In the genomic region with DNA sequence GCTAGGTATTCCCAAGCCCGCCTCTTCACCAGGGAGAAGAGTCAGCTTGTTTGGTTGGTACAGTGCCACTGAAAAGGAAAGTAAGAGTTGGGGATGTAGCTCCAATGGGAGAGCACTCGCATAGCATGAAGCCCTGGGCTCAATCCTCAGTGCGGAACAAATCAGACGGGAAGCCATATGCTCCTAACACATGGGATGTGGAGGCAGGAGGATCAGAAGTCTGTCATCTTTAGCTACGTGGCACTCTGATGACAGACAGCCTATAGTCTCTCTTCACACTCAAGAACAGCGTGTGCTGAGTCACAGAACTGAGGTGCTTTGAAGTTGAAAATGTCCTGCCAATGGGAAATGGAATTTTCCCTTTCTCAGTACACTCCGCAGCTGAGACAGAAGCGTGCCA, we compare ENCODE assay signal across 17 mouse cellular contexts. TPM values are rescaled to one million over a fixed set of nuclear protein-coding genes. Genes with fewer than 3 reads are reported as not detected.
DNase-seq lines count a peak whose midpoint lies in the region; ATAC-seq lines count a peak whose summit lies in the region.
"Had no signal": no experiment of that assay in that cellular context is flagged by ENCODE, and none has a peak within 500 bp of the region (broad histone marks: within the 10 kb centered on the region; RNA-seq: fewer than 3 reads in every experiment).

No protein-coding gene starts in this region.

- no peaks in the 10 kb centered on the region for H3K27me3 ChIP-seq in forebrain, embryonic 13.5 days
- H3K27me3 ChIP-seq in forebrain, embryonic 10.5 days (ENCODE audit: poor library complexity, severe bottlenecking): no peaks in the 10 kb centered on the region
- no peaks in the 10 kb centered on the region for H3K27me3 ChIP-seq in midbrain, embryonic 12.5 days
- H3K27me3 ChIP-seq in midbrain, embryonic 16.5 days (ENCODE audit: control insufficient read depth, insufficient read depth, low read depth, low read length): no peaks in the 10 kb centered on the region
- H3K27me3 ChIP-seq: heart, embryonic 13.5 days; hindbrain, embryonic 15.5 days; stomach, embryonic 15.5 days had no signal

- no peaks in the 10 kb centered on the region for H3K9me3 ChIP-seq in forebrain, embryonic 13.5 days (replicated peaks)
- H3K9me3 ChIP-seq in forebrain, embryonic 10.5 days: no peaks in the 10 kb centered on the region
- H3K9me3 ChIP-seq in midbrain, embryonic 12.5 days: no peaks in the 10 kb centered on the region
- H3K9me3 ChIP-seq in midbrain, embryonic 16.5 days (replicated peaks; ENCODE audit: control insufficient read depth, low read length, poor library complexity, severe bottlenecking): no peaks in the 10 kb centered on the region
- H3K9me3 ChIP-seq: heart, embryonic 13.5 days; hindbrain, embryonic 15.5 days; limb, embryonic 10.5 days; stomach, embryonic 15.5 days had no signal

- no peak for DNase-seq in forebrain, embryonic 10.5 days (ENCODE audit: extremely low spot score, low spot score)
- peak; percentile 74 for DNase-seq in layer of hippocampus, adult 9-10 months (ENCODE audit: low spot score)
- peak; percentile 65 to 68 for DNase-seq in right cerebral cortex, postnatal 36 days (ENCODE audit: low spot score in 2 of 2)
- DNase-seq in kidney, adult 11 months: no peak
- DNase-seq in lung, postnatal 14 days: no peak
- DNase-seq: adrenal gland, postnatal 14 days; cerebellum, adult 11-12 months; gastrocnemius, postnatal 14 days; kidney, adult 9 months; liver, postnatal 0 days had no signal

- no peak overlapping the region for H3K9ac ChIP-seq in forebrain, embryonic 13.5 days
- H3K9ac ChIP-seq in midbrain, embryonic 12.5 days (replicated peaks): no peak overlapping the region
- no peak overlapping the region for H3K9ac ChIP-seq in midbrain, embryonic 16.5 days (ENCODE audit: low read depth, low read length)
- H3K9ac ChIP-seq: heart, embryonic 13.5 days; hindbrain, embryonic 15.5 days; liver, postnatal 0 days; stomach, embryonic 15.5 days had no signal

- no peak overlapping the region for H3K4me2 ChIP-seq in forebrain, embryonic 13.5 days
- no peak overlapping the region for H3K4me2 ChIP-seq in midbrain, embryonic 12.5 days (replicated peaks)
- H3K4me2 ChIP-seq in midbrain, embryonic 16.5 days (ENCODE audit: low read length): no peak overlapping the region
- H3K4me2 ChIP-seq: heart, embryonic 13.5 days; hindbrain, embryonic 15.5 days; stomach, embryonic 15.5 days had no signal

- 85% methylated on average over 8 of the region's 8 CpGs for WGBS in forebrain, embryonic 13.5 days
- WGBS in forebrain, embryonic 10.5 days: 90% methylated on average over 8 of the region's 8 CpGs
- 86% methylated on average over 8 of the region's 8 CpGs for WGBS in midbrain, embryonic 12.5 days
- WGBS in midbrain, embryonic 16.5 days: 78% methylated on average over 8 of the region's 8 CpGs

- H3K4me1 ChIP-seq in forebrain, embryonic 13.5 days: no peaks in the 10 kb centered on the region
- H3K4me1 ChIP-seq in forebrain, embryonic 10.5 days: peaks cover 9% of the 10 kb centered on the region; the same call in 1 of the 2 replicates
- H3K4me1 ChIP-seq in midbrain, embryonic 12.5 days: no peaks in the 10 kb centered on the region
- H3K4me1 ChIP-seq in midbrain, embryonic 16.5 days (ENCODE audit: control insufficient read depth, insufficient read depth, low read length): no peaks in the 10 kb centered on the region
- H3K4me1 ChIP-seq: heart, embryonic 13.5 days; hindbrain, embryonic 15.5 days; limb, embryonic 10.5 days; stomach, embryonic 15.5 days had no signal

- H3K36me3 ChIP-seq in forebrain, embryonic 13.5 days (ENCODE audit: poor library complexity, severe bottlenecking): peaks cover 11% of the 10 kb centered on the region; the same call in 1 of the 2 replicates
- H3K36me3 ChIP-seq in forebrain, embryonic 10.5 days (replicated peaks): peaks cover 33% of the 10 kb centered on the region
- peaks cover 14% of the 10 kb centered on the region for H3K36me3 ChIP-seq in midbrain, embryonic 12.5 days
- no peaks in the 10 kb centered on the region for H3K36me3 ChIP-seq in midbrain, embryonic 16.5 days (ENCODE audit: control insufficient read depth, insufficient read depth, low read length)
- H3K36me3 ChIP-seq: stomach, embryonic 15.5 days had no signal

- H3K4me3 ChIP-seq in forebrain, embryonic 13.5 days: no peak overlapping the region
- no peak overlapping the region for H3K4me3 ChIP-seq in forebrain, embryonic 10.5 days
- H3K4me3 ChIP-seq in midbrain, embryonic 12.5 days: no peak overlapping the region
- no peak overlapping the region for H3K4me3 ChIP-seq in midbrain, embryonic 16.5 days (ENCODE audit: low read depth, low read length)
- H3K4me3 ChIP-seq: heart, embryonic 13.5 days; hindbrain, embryonic 15.5 days; limb, embryonic 10.5 days; stomach, embryonic 15.5 days had no signal

- ATAC-seq in forebrain, embryonic 13.5 days: peak; percentile 75
- 0 out of 2 replicates have a peak, but pooled peaks have one; percentile 16 for ATAC-seq in midbrain, embryonic 12.5 days (ENCODE audit: low FRiP score, low read depth)
- no peak; the same call in 1 of the 2 replicates for ATAC-seq in midbrain, embryonic 16.5 days
- ATAC-seq: liver, postnatal 0 days had no signal

- H3K27ac ChIP-seq in forebrain, embryonic 13.5 days: no peak overlapping the region; the same call in 1 of the 2 replicates
- H3K27ac ChIP-seq in forebrain, embryonic 10.5 days: no peak overlapping the region
- H3K27ac ChIP-seq in midbrain, embryonic 12.5 days (replicated peaks): no peak overlapping the region
- H3K27ac ChIP-seq in midbrain, embryonic 16.5 days (ENCODE audit: low read length): no peak overlapping the region
- H3K27ac ChIP-seq: heart, embryonic 13.5 days; hindbrain, embryonic 15.5 days; limb, embryonic 10.5 days; stomach, embryonic 15.5 days had no signal

RNA-seq across cellular contexts. Expression of a gene that starts 31.0 kb away (rescaled TPM):
- polyA plus RNA-seq in forebrain, embryonic 13.5 days (2015; fragmentation: Nextera tagmentation; extraction: Ambion mirVana): 1.9 and 2.3 TPM in 2 replicates
- polyA plus RNA-seq in forebrain, embryonic 10.5 days (2016; fragmentation: Nextera tagmentation; extraction: Ambion mirVana): 2.1 and 2.7 TPM in 2 replicates
- 2.2 and 3.0 TPM in 2 replicates for polyA plus RNA-seq in midbrain, embryonic 12.5 days (2016; fragmentation: Nextera tagmentation; extraction: Ambion mirVana)
- polyA plus RNA-seq in midbrain, embryonic 16.5 days (2015; fragmentation: Nextera tagmentation; extraction: Ambion mirVana): 1.9 and 2.3 TPM in 2 replicates

Comparison
In these comparisons a context has a peak if more than half of its experiments do, and no peak if none do; other contexts are left out.
1. DNase-seq: peak in layer of hippocampus, adult 9-10 months (single experiment) and right cerebral cortex, postnatal 36 days (2 of 2); none in forebrain, embryonic 10.5 days (single experiment), kidney, adult 11 months (single experiment) and lung, postnatal 14 days (single experiment).